8 mouse cellular contexts compared by ENCODE assay signal in genomic region chr9:107289211-107290076, GRCm38 (mm10). TPM values are rescaled to one million over a fixed set of nuclear protein-coding genes. Genes with fewer than 3 reads are reported as not detected.
DNase-seq lines count a peak whose midpoint lies in the region; ATAC-seq and TF ChIP-seq lines count a peak whose summit lies in the region.

Gene Mapkapk3 (minus strand): TSS chr9:107289877.

- no peaks in the 10 kb centered on the region for H3K36me3 ChIP-seq in embryonic facial prominence, embryonic 10.5 days (replicated peaks)
- H3K36me3 ChIP-seq in intestine, postnatal 0 days (ENCODE audit: control insufficient read depth, insufficient read depth) = no peaks in the 10 kb centered on the region
- H3K36me3 ChIP-seq in midbrain, postnatal 0 days (ENCODE audit: insufficient read depth, low read length) = no peaks in the 10 kb centered on the region
- H3K36me3 ChIP-seq in splenic B cell, adult 2 months (ENCODE audit: control insufficient read depth, insufficient read depth, low read length, poor library complexity, severe bottlenecking) = no peaks in the 10 kb centered on the region

- H3K4me3 ChIP-seq in embryonic facial prominence, embryonic 10.5 days = peak within 1 kb of the TSS; percentile 65
- H3K4me3 ChIP-seq in intestine, postnatal 0 days (ENCODE audit: low read depth, low read length) = peak within 1 kb of the TSS; percentile 45
- H3K4me3 ChIP-seq in midbrain, postnatal 0 days (ENCODE audit: low read depth, low read length) = peak within 1 kb of the TSS; percentile 36

- H3K27me3 ChIP-seq in embryonic facial prominence, embryonic 10.5 days (replicated peaks; ENCODE audit: low read depth, poor library complexity, severe bottlenecking) = peaks cover 29% of the 10 kb centered on the region
- no peaks in the 10 kb centered on the region for H3K27me3 ChIP-seq in intestine, postnatal 0 days (replicated peaks; ENCODE audit: control insufficient read depth, insufficient read depth, low read length)
- H3K27me3 ChIP-seq in midbrain, postnatal 0 days (ENCODE audit: insufficient read depth, low read length) = peaks cover 20% of the 10 kb centered on the region; the same call in 1 of the 2 replicates
- H3K27me3 ChIP-seq in splenic B cell, adult 2 months (ENCODE audit: control insufficient read depth, insufficient read depth, low read length, poor library complexity, severe bottlenecking) = no peaks in the 10 kb centered on the region

- H3K9ac ChIP-seq in intestine, postnatal 0 days (ENCODE audit: low read depth, low read length) = peak within 1 kb of the TSS; percentile 56
- 0 out of 2 replicates have a peak within 1 kb of the TSS, but pooled peaks have one; percentile 2 for H3K9ac ChIP-seq in midbrain, postnatal 0 days (replicated peaks; ENCODE audit: low read length, poor library complexity, severe bottlenecking)

- TF ChIP-seq CTCF in intestine, postnatal 0 days (IDR thresholded peaks at IDR 0.05; ENCODE audit: low read depth) = peak; percentile 58
- TF ChIP-seq CTCF in midbrain, postnatal 0 days (IDR thresholded peaks at IDR 0.05) = peak; percentile 10; the same call in 1 of the 2 replicates

- DNase-seq in 3134 (ENCODE audit: extremely low read depth, insufficient read length, low spot score) (peak; percentile 88), liver (peak; percentile 93)
- DNase-seq in adrenal gland, adult (ENCODE audit: inconsistent age in 2 of 2, low spot score in 1 of 2) = peak; percentile 92 to 96
- DNase-seq in embryonic facial prominence, embryonic 10.5 days (ENCODE audit: low spot score) = peak; percentile 87
- peak; percentile 70 for DNase-seq in midbrain, postnatal 0 days (ENCODE audit: low spot score)
- peak; percentile 96 for DNase-seq in splenic B cell, adult 2 months (ENCODE audit: low read depth, low spot score)

- peak within 1 kb of the TSS; percentile 82 for H3K4me2 ChIP-seq in intestine, postnatal 0 days (replicated peaks; ENCODE audit: low read depth)
- H3K4me2 ChIP-seq in midbrain, postnatal 0 days (ENCODE audit: low read depth, low read length, poor library complexity, severe bottlenecking) = peak within 1 kb of the TSS; percentile 90

- no peaks in the 10 kb centered on the region for H3K9me3 ChIP-seq in embryonic facial prominence, embryonic 10.5 days
- H3K9me3 ChIP-seq in intestine, postnatal 0 days (ENCODE audit: control insufficient read depth) = no peaks in the 10 kb centered on the region
- H3K9me3 ChIP-seq in midbrain, postnatal 0 days (ENCODE audit: low read length) = no peaks in the 10 kb centered on the region

- peak; percentile 58 for ATAC-seq in granulocyte monocyte progenitor cell, adult 5-6 weeks (replicated peaks; ENCODE audit: poor library complexity, severe bottlenecking)
- ATAC-seq in intestine, postnatal 0 days = peak; percentile 88
- ATAC-seq in midbrain, postnatal 0 days (ENCODE audit: low FRiP score) = peak; percentile 62

- WGBS in embryonic facial prominence, embryonic 10.5 days = 3% methylated on average over 49 of the region's 49 CpGs
- 2% methylated on average over 49 of the region's 49 CpGs for WGBS in intestine, postnatal 0 days
- 3% methylated on average over 47 of the region's 49 CpGs for whole genome bisulfite sequencing in midbrain, postnatal 0 days

- peaks cover 41% of the 10 kb centered on the region for H3K4me1 ChIP-seq in embryonic facial prominence, embryonic 10.5 days
- H3K4me1 ChIP-seq in intestine, postnatal 0 days (replicated peaks; ENCODE audit: control insufficient read depth, insufficient read depth, low read length) = no peaks in the 10 kb centered on the region
- peaks cover 9% of the 10 kb centered on the region; the same call in 1 of the 2 replicates for H3K4me1 ChIP-seq in midbrain, postnatal 0 days (ENCODE audit: insufficient read depth, low read length)

- peak within 1 kb of the TSS; percentile 53 for H3K27ac ChIP-seq in embryonic facial prominence, embryonic 10.5 days (replicated peaks)
- H3K27ac ChIP-seq in intestine, postnatal 0 days (ENCODE audit: low read depth, low read length) = peak within 1 kb of the TSS; percentile 91
- no peak within 1 kb of the TSS for H3K27ac ChIP-seq in midbrain, postnatal 0 days (ENCODE audit: low read depth, low read length)

RNA-seq across cellular contexts. Expression of gene Mapkapk3, which starts in this region (rescaled TPM):
- 4.9 and 5.1 TPM in 2 replicates for polyA plus RNA-seq in embryonic facial prominence, embryonic 10.5 days (2016; fragmentation: Nextera tagmentation; extraction: Ambion mirVana)
- 186 and 231 TPM in 2 replicates for total RNA-seq in granulocyte monocyte progenitor cell, adult 5-6 weeks (2014; fragmentation: Nextera tagmentation)
- total RNA-seq in granulocyte monocyte progenitor cell, adult 5-6 weeks (2017) = 191 and 207 TPM in 2 replicates
- polyA plus RNA-seq in intestine, postnatal 0 days (2015; fragmentation: Nextera tagmentation; extraction: Ambion mirVana) = 26.2 and 30.4 TPM in 2 replicates
- total RNA-seq in midbrain, postnatal 0 days (2014; rRNA removed) = 2.3 and 3.2 TPM in 2 replicates
- 1.3 and 2.2 TPM in 2 replicates for polyA plus RNA-seq in midbrain, postnatal 0 days (2015; fragmentation: Nextera tagmentation; extraction: Ambion mirVana)

Comparison
In these comparisons a context has a peak if more than half of its experiments do, and no peak if none do; other contexts are left out.
1. RNA of gene Mapkapk3 (total RNA-seq): 186 to 231 TPM in granulocyte monocyte progenitor cell, adult 5-6 weeks; 2.3 to 3.2 TPM in midbrain, postnatal 0 days; every median in the first group is over 10 times any median in the second.
2. Peak in every context shown above with its lines, with median percentiles within 50 percentile points of each other: DNase-seq, H3K4me3 ChIP-seq and ATAC-seq.